Mouse (Mus musculus) G1E (cell line): ENCODE data around the gene Prkcb. TPM values are rescaled to one million over a fixed set of nuclear protein-coding genes. Genes with fewer than 3 reads are reported as not detected.

Experiments
- ATAC-seq: 2 replicates; pipeline ENCODE4 v1.8.0; 2016; ENCODE audit warnings: mild to moderate bottlenecking; ENCODE audit not compliant: insufficient number of reproducible peaks, poor library complexity, low FRiP score, severe bottlenecking; ENCODE audit errors: extremely low read depth
- DNase-seq: peaks from one replicate; pipeline ENCODE4 v3.0.0; 2012; ENCODE audit warnings: low spot score
- H3K27me3 ChIP-seq: 2 replicates; pipeline ENCODE4 v1.6.1; 2012; ENCODE audit warnings: mild to moderate bottlenecking, low read length, inconsistent platforms; ENCODE audit not compliant: insufficient read depth
- H3K36me3 ChIP-seq: replicated peaks from 2 replicates; pipeline ENCODE3; 2012; ENCODE audit warnings: mild to moderate bottlenecking, inconsistent platforms
- H3K4me1 ChIP-seq: 2 replicates; pipeline ENCODE4 v1.6.1; 2012; ENCODE audit warnings: low read depth, low read length, inconsistent platforms, mixed read lengths; ENCODE audit not compliant: insufficient read depth
- H3K4me3 ChIP-seq: 2 replicates; pipeline ENCODE4 v1.5.1; 2012; ENCODE audit warnings: low read depth, mild to moderate bottlenecking, inconsistent platforms, low read length, moderate library complexity, mixed read lengths
- H3K9me3 ChIP-seq: replicated peaks from 2 replicates; pipeline ENCODE4 v1.6.1; 2012; ENCODE audit warnings: inconsistent platforms
- CTCF ChIP-seq: IDR thresholded peaks from 2 replicates; pipeline ENCODE4 v1.5.1; 2012; ENCODE audit warnings: low read depth, low read length, inconsistent platforms, mixed read lengths
- GATA1 ChIP-seq: IDR thresholded peaks from 2 replicates; pipeline ENCODE4 v1.6.1; 2012; ENCODE audit warnings: borderline replicate concordance, low read length, inconsistent platforms, mixed read lengths
- GATA2 ChIP-seq: IDR thresholded peaks from 2 replicates; pipeline ENCODE4 v1.6.1; 2012; ENCODE audit warnings: low read depth, low read length, inconsistent platforms, borderline replicate concordance
- POLR2AphosphoS5 ChIP-seq: IDR thresholded peaks from 2 replicates; pipeline ENCODE4 v1.6.1; 2012; ENCODE audit warnings: low read depth, low read length, inconsistent platforms; ENCODE audit not compliant: insufficient replicate concordance
- TAL1 ChIP-seq: conservative IDR thresholded peaks from 2 replicates; pipeline ENCODE4 v1.6.1; 2012; ENCODE audit warnings: low read depth, low read length, inconsistent platforms, mixed read lengths
- polyA plus RNA-seq: library from polyadenylated mRNA; stranded (reverse); fragments of >175 nt; gene quantifications from 2 replicates; pipeline ENCODE4 v1.2.3, GENCODE M21; 2012
- total RNA-seq, 2 experiments: library from RNA; stranded (forward) in 1 of 2; stranded (reverse) in 1 of 2; fragments of 200-1000 nt in 1 of 2; fragments of >200 nt in 1 of 2; fragmentation: Nextera tagmentation in 1 of 2; gene quantifications; 2 replicates each; pipeline ENCODE4 v1.2.3; 2014 to 2017

Gene Prkcb
- total and polyA plus RNA-seq, 3 experiments: 0.55 TPM; not detected in 2

- no peaks in the 10 kb centered on the region for H3K27me3 ChIP-seq
- DNase-seq (no peak), ATAC-seq (no peak)
Observed at GRCm38 (mm10) chr7:122575056-122575455, 286.5 kb downstream of the Prkcb start.

DNA sequence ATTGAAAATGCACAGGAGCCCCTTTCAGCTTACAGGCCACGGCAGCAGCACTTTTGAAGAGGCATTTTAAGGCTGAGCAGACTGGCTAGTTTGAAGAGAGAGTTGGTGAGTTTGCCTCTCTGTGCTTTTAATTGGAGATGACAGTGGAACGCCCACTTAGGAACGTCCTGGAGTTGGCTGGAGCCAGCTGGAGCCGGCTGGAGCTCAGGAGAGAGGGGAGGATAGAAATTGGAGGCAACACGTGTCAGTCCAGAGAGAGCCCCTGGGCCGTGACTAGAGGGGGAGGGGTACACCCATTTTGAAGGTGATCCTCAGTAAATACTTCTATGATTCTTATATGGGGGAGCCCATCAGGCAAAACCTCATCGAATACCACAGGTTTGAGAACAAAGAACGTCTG, 287.0 kb downstream of the Prkcb start:
- no peak overlapping the region for H3K4me3 ChIP-seq
- ATAC-seq (no peak), DNase-seq (no peak)

More at GRCm38 (mm10) chr7:122575056-122575455, 286.5 kb downstream of the Prkcb start:
- peaks cover 59% of the 10 kb centered on the region for H3K9me3 ChIP-seq
- no peaks in the 10 kb centered on the region for H3K36me3 ChIP-seq
- no peak overlapping the region for H3K4me3 ChIP-seq
- H3K4me1 ChIP-seq: no peaks in the 10 kb centered on the region
- TF ChIP-seq GATA2: no peak
- TF ChIP-seq POLR2AphosphoS5: no peak
- TF ChIP-seq GATA1: no peak
- TF ChIP-seq CTCF: no peak
- no peak for TF ChIP-seq TAL1

GRCm38 (mm10) chr7:122577571-122577970, 289.0 kb downstream of the Prkcb start:
- peaks cover 62% of the 10 kb centered on the region for H3K9me3 ChIP-seq
- H3K4me1 ChIP-seq: no peaks in the 10 kb centered on the region
- no peak for ATAC-seq
- no peak for TF ChIP-seq CTCF
- no peak for TF ChIP-seq GATA1
- TF ChIP-seq TAL1: no peak
- no peak for TF ChIP-seq POLR2AphosphoS5
- no peak for TF ChIP-seq GATA2
- no peak overlapping the region for H3K4me3 ChIP-seq
- no peaks in the 10 kb centered on the region for H3K36me3 ChIP-seq
- H3K27me3 ChIP-seq: no peaks in the 10 kb centered on the region
- no peak for DNase-seq

More for the DNA sequence above, 287.0 kb downstream of the Prkcb start:
- TF ChIP-seq CTCF: no peak
- no peak for TF ChIP-seq TAL1
- no peak for TF ChIP-seq GATA2
- no peak for TF ChIP-seq GATA1
- Histone ChIP-seq H3K27me3 (no peaks in the 10 kb centered on the region), H3K36me3 (no peaks in the 10 kb centered on the region), H3K4me1 (no peaks in the 10 kb centered on the region), H3K9me3 (peaks cover 58% of the 10 kb centered on the region)

DNA sequence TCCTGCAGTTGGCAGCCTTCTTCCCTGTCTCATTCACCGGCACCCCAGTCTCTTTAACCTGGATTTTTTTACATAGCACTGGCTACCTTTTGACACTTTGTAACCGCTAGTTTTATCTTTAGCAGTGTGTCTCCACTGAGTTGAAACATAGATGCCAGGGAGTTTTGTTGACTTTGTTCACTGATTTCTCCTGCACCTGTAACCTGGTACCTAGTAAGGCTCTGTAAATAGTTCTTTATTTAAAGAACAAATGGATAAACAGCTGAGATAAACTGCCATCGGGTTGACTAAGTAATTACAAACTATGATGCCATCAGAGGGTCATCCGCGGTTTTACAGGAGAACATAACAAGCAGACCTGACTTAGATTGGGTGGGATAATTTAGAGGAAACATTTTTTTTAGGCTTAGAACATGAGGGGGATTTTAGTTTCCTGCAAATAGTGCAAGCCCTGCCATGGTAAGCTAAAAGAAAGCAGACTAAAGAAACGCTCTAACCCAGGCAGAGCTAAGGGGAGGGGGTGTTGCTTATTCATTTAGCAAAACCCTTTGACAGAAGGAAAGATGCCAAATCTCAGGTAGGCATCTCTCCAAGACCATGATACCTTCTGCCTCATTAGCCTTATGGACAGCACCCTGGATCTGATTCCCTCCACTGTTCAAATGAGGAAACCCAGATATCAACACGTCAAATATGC, 291.1 kb downstream of the Prkcb start:
- Histone ChIP-seq H3K9me3 (peaks cover 66% of the 10 kb centered on the region), H3K36me3 (no peaks in the 10 kb centered on the region), H3K4me1 (no peaks in the 10 kb centered on the region), H3K4me3 (no peak overlapping the region), H3K27me3 (no peaks in the 10 kb centered on the region)
- TF ChIP-seq CTCF: no peak
- no peak for TF ChIP-seq TAL1
- no peak for TF ChIP-seq POLR2AphosphoS5
- TF ChIP-seq GATA1: no peak
- no peak for TF ChIP-seq GATA2
- DNase-seq (no peak), ATAC-seq (no peak)

DNA sequence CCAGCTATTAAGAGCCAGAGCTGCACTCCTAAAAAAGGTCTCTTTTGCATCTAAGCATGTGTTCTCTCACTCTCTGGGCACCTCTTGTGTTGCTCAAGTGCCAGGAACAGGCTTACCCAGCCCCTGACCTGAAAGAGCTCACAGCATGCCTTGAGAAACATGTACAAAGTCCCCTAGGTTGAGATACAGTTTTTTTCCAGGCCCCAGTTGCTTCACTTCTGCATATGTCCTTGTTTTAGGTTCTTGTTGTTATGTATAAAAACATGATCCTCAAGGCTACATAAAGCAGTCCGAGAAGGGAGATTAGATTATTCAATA, 291.6 kb downstream of the Prkcb start:
- TF ChIP-seq GATA1: no peak
- no peak for TF ChIP-seq TAL1
- no peak for TF ChIP-seq POLR2AphosphoS5
- Histone ChIP-seq H3K27me3 (no peaks in the 10 kb centered on the region), H3K9me3 (peaks cover 65% of the 10 kb centered on the region), H3K4me1 (no peaks in the 10 kb centered on the region), H3K4me3 (no peak overlapping the region), H3K36me3 (no peaks in the 10 kb centered on the region)
- no peak for ATAC-seq
- no peak for DNase-seq

- ATAC-seq: no peak
Observed at GRCm38 (mm10) chr7:122584421-122585151, 296.0 kb downstream of the Prkcb start.

More at GRCm38 (mm10) chr7:122584421-122585151, 296.0 kb downstream of the Prkcb start:
- H3K4me1 ChIP-seq: no peaks in the 10 kb centered on the region
- H3K9me3 ChIP-seq: peaks cover 56% of the 10 kb centered on the region
- H3K27me3 ChIP-seq: no peaks in the 10 kb centered on the region
- no peaks in the 10 kb centered on the region for H3K36me3 ChIP-seq
- DNase-seq: no peak
- no peak overlapping the region for H3K4me3 ChIP-seq
- TF ChIP-seq TAL1: no peak
- TF ChIP-seq GATA1: no peak
- no peak for TF ChIP-seq CTCF
- no peak for TF ChIP-seq POLR2AphosphoS5
- TF ChIP-seq GATA2: no peak
